Mouse (Mus musculus) kidney, embryonic 16.5 days (tissue): ENCODE measurements around the gene Pdpn. TPM values are rescaled to one million over a fixed set of nuclear protein-coding genes. Genes with fewer than 3 reads are reported as not detected.

Experiments
- ATAC-seq: fragments of 200-750 bp; cut with Nextera tagmentation; 2 replicates; pipeline ENCODE4 v1.8.0; 2017; ENCODE audit warnings: moderate TSS enrichment; ENCODE audit not compliant: low FRiP score, low TSS enrichment
- H3K27ac ChIP-seq: fragments of 300-500 bp; sonication (generic); 2 replicates; pipeline ENCODE4 v1.5.1; 2014; ENCODE audit warnings: low read length
- H3K27me3 ChIP-seq: fragments of 300-500 bp; sonication (generic); 2 replicates; pipeline ENCODE4 v1.6.1; 2014; ENCODE audit warnings: low read length, control low read depth, mixed read lengths; ENCODE audit not compliant: insufficient read depth
- H3K36me3 ChIP-seq: fragments of 300-500 bp; sonication (generic); 2 replicates; pipeline ENCODE4 v1.6.1; 2014; ENCODE audit warnings: low read length, control low read depth, mixed read lengths; ENCODE audit not compliant: insufficient read depth
- H3K4me1 ChIP-seq: fragments of 300-500 bp; sonication (generic); 2 replicates; pipeline ENCODE4 v1.6.1; 2014; ENCODE audit warnings: low read length, control low read depth, mixed read lengths; ENCODE audit not compliant: insufficient read depth
- H3K4me2 ChIP-seq: fragments of 300-500 bp; sonication (generic); replicated peaks from 2 replicates; pipeline ENCODE4 v1.6.1; 2014; ENCODE audit warnings: low read depth, low read length
- H3K4me3 ChIP-seq: fragments of 300-500 bp; sonication (generic); 2 replicates; pipeline ENCODE4 v1.5.1; 2014; ENCODE audit warnings: mild to moderate bottlenecking, low read length
- H3K9ac ChIP-seq: fragments of 300-500 bp; sonication (generic); replicated peaks from 2 replicates; pipeline ENCODE4 v1.6.1; 2014; ENCODE audit warnings: low read length
- H3K9me3 ChIP-seq: fragments of 300-500 bp; sonication (generic); 2 replicates; pipeline ENCODE4 v1.6.1; 2016; ENCODE audit warnings: low read length, control low read depth
- WGBS: fragments of 180-500 bp; shearing (Covaris S2); extraction: QIAGEN DNeasy Blood & Tissue Kit; methylation state at CpG from one replicate; pipeline ENCODE4 v1.1.7; 2014; 5-methylcytosine and 5-hydroxymethylcytosine counted together
- polyA plus RNA-seq: library from polyadenylated mRNA; unstranded; fragments of >200 nt; fragmentation: Nextera tagmentation; extraction: Ambion mirVana; gene quantifications from 2 replicates; pipeline ENCODE4 v1.2.1, GENCODE M21; 2015

Pdpn gene
- polyA plus RNA-seq, 1 experiment from 2014 or later: 47.5 TPM

DNA sequence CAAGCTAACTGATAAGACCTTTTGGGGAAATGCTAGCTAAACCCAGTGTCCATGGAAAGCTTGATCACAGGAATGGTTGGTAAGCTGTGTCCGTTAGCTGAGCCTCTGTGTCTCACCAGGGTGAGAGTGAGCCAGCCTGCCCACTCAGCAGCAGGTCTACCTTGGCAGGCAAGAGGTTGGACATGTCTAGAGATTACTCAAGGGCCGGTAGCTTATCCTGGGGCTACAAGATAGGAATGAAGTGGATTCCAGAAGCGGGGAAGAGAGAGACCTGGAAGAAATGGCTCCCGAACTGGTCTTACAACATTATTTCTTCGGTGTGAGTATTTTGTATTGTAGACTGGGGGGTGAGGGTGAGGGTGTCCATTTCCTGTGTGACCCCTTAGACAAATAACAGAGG is 1.7 kb upstream of the Pdpn start:
- 19% methylated on average over 5 of the region's 5 CpGs for WGBS
- Histone ChIP-seq H3K4me2 (0 out of 2 replicates have a peak overlapping the region, but pooled peaks have one; percentile 67), H3K27ac (no peak overlapping the region)

DNA sequence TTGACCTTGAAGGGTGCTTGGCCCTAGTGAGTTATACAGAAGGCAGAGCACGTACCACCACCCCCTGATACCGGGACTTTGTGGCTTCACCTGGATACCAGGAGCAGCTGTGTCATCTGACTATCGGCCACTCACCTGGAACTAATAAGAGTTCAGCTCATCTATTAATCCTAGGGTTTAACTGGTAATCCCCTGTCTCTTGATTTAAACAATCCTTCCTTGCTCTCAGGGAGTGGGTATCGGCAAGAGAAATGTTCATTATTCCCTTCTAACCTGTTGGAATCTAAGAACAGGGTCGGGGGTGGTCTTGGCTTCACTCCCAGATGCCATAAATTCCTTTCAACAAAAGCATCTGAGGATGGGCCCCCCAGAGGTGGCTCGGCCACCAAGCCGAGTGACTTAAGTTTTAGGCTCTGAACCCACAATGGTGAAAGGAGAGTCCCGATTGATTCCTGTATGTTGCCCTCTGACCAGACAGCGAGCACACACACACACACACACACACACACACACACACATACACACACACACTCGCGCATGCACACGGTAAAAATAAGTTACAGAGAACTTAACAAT is 837 bp upstream of the Pdpn start:
- Histone ChIP-seq H3K9me3 (no peaks in the 10 kb centered on the region; the same call in 1 of the 2 replicates), H3K9ac (peak overlapping the region; percentile 65), H3K27ac (no peak overlapping the region)

More for the DNA sequence above, 1.7 kb upstream of the Pdpn start:
- Histone ChIP-seq H3K9ac (no peak overlapping the region), H3K4me1 (peaks cover 42% of the 10 kb centered on the region), H3K9me3 (no peaks in the 10 kb centered on the region; the same call in 1 of the 2 replicates), H3K27me3 (no peaks in the 10 kb centered on the region), H3K4me3 (0 out of 2 replicates have a peak overlapping the region, but pooled peaks have one; percentile 0), H3K36me3 (no peaks in the 10 kb centered on the region)
- no peak for ATAC-seq

DNA sequence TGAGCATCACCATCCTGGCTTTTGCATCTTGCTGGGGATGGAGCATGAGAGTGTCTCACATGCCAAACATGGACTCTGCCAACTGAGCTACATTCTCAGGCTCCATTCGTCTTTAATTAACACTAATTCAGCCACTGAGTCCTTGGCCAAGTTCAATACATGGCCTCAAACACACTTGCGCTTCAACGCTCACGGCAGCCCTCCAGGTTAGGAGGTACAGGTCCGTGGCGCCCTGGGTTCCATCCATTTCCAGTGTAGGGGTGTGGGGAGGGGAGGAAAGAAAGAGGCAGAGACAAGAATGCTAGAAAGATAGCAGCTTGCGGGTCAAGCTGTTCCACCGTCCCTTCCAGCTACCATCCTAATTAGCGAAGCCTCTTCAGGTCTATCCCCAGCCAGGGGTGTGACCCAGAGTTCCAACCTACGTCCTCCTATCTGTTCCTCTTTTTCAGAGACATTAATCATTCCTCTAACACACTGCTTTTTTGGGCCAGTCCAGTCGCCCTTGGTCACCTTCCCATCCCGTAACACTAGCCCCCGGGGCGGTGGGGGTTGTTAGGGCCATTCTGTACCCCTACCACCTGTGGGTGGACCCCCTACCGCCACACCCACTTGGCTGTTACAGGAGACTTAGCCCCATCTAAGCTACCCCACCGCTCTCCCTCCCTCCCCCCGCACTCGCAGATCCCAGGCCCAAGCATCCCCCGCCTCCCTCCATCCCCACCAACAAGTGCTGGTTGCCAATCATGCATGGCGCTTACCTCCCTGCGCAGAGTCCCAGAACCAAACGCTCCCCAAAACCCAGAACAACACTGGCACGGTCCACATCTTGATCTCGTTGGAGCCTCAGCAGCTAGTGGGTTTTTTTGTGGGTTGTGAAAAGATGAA is 691 bp downstream of the Pdpn start:
- 5% methylated on average over 24 of the region's 24 CpGs for whole genome bisulfite sequencing
- Histone ChIP-seq H3K9me3 (no peaks in the 10 kb centered on the region), H3K4me3 (peak overlapping the region; percentile 58), H3K27me3 (no peaks in the 10 kb centered on the region), H3K4me2 (peak overlapping the region; percentile 67), H3K36me3 (no peaks in the 10 kb centered on the region), H3K4me1 (peaks cover 61% of the 10 kb centered on the region), H3K9ac (peak overlapping the region; percentile 65), H3K27ac (peak overlapping the region; percentile 72)
- ATAC-seq: peak; percentile 74

More for the DNA sequence above, 837 bp upstream of the Pdpn start:
- Histone ChIP-seq H3K4me3 (peak overlapping the region; percentile 58), H3K27me3 (no peaks in the 10 kb centered on the region), H3K36me3 (no peaks in the 10 kb centered on the region), H3K4me1 (peaks cover 50% of the 10 kb centered on the region), H3K4me2 (peak overlapping the region; percentile 67)
- 5% methylated on average over 12 of the region's 12 CpGs for WGBS
- no peak for ATAC-seq

DNA sequence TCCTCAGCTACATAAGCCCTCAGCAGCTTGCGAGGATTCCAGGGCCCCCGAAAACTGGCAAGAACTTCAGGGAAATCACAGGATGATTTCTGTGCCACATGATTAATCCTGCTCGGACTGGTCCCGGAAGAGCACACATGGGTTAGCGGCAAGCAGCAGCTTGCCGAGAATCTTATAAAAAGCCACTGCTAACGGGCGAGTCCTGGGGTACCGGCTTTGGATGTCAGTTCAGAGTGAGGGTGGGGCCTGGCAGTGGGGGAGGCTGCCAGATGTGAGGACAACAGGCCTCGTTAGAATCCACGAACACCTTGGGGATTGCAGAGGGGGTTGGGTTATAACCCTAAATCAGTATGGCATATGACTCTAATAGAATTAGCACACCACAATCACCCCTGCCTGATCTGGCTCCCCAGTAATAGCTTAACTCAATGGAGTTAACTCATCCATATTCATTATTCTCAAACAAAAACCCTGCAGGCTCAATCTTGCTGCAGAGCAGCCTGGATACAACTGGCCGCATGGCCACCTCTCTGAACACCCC is 2.3 kb downstream of the Pdpn start:
- H3K9ac ChIP-seq: peak overlapping the region; percentile 53
- no peaks in the 10 kb centered on the region for H3K27me3 ChIP-seq
- H3K4me3 ChIP-seq: peak overlapping the region; percentile 32
- no peaks in the 10 kb centered on the region for H3K36me3 ChIP-seq
- ATAC-seq: no peak
- WGBS: 12% methylated on average over 12 of the region's 12 CpGs
- H3K4me1 ChIP-seq: peaks cover 58% of the 10 kb centered on the region
- H3K4me2 ChIP-seq: peak overlapping the region; percentile 51
- H3K9me3 ChIP-seq: no peaks in the 10 kb centered on the region
- no peak overlapping the region for H3K27ac ChIP-seq

DNA sequence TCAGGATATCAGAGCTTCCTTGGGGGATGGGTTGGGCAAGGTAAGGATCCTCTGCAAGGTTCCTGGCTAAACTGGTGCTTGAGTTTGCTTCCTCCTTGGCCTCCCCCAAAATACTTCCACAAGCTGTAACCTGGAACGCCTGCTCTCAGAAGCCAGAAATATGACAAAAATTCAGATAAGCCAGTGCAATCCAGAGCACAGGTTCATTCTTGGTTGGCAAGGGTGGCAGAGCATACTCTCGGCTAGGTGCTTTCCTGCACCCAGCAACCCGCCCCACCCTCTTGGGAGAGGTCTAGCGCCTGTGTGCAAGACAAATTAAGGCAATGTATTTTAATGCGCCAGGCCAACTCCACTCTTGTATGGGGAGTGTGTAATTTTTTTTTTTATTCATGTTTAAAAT is 3.2 kb downstream of the Pdpn start:
- H3K9ac ChIP-seq: no peak overlapping the region
- H3K27ac ChIP-seq: peak overlapping the region; percentile 67; the same call in 1 of the 2 replicates
- WGBS: 63% methylated on average over 5 of the region's 5 CpGs
- H3K36me3 ChIP-seq: no peaks in the 10 kb centered on the region
- no peaks in the 10 kb centered on the region for H3K9me3 ChIP-seq
- ATAC-seq: no peak
- H3K4me1 ChIP-seq: peaks cover 55% of the 10 kb centered on the region
- no peaks in the 10 kb centered on the region for H3K27me3 ChIP-seq
- no peak overlapping the region for H3K4me3 ChIP-seq
- H3K4me2 ChIP-seq: no peak overlapping the region

DNA sequence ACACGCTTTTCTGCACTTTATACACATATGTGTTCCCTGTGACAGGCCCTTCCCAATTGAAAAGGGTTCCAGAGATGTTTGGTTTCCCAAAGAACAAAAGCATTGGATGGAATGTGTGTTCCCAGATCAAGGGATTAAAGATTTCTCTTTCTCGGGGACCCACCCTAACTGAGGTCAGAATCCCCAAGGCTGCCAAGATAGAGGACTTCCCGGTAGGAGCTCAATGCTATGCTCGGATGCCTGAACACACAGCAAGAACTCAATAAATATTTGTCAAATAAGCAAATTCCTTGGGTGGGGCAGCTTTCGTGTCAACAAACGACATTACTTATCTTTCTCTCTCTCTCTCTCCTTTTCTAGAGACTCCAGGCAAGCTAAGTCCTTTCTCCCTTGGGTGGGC is 5.0 kb downstream of the Pdpn start:
- H3K9me3 ChIP-seq: no peaks in the 10 kb centered on the region
- no peaks in the 10 kb centered on the region for H3K36me3 ChIP-seq
- ATAC-seq: no peak
- no peak overlapping the region for H3K4me2 ChIP-seq
- H3K27me3 ChIP-seq: no peaks in the 10 kb centered on the region
- no peak overlapping the region for H3K4me3 ChIP-seq
- WGBS: 50% methylated on average over 6 of the region's 6 CpGs
- H3K27ac ChIP-seq: peak overlapping the region; percentile 52
- peaks cover 45% of the 10 kb centered on the region for H3K4me1 ChIP-seq
- H3K9ac ChIP-seq: no peak overlapping the region

DNA sequence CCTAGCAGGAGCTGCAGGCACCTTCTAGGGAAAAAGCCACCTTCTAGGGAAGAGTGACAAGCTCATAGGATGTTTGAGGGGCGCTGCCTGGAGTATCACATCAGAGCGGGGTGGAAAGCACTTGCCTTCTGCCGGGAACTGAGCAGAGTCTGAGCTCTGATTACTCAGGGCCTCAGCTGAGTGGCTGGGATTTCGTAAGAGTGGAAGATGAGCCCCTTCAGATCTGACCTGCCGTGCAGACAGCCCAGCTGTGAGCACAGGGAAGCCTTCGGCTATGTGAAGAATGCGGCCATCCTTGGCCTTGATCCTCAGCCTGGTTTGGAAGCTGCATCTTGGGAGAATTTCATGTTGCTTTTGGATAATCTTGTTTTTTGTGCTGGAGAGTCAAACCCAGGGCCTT is 10.5 kb downstream of the Pdpn start:
- ATAC-seq: peak; percentile 47; the same call in 1 of the 2 replicates
- peak overlapping the region; percentile 51; the same call in 1 of the 2 replicates for H3K27ac ChIP-seq

DNA sequence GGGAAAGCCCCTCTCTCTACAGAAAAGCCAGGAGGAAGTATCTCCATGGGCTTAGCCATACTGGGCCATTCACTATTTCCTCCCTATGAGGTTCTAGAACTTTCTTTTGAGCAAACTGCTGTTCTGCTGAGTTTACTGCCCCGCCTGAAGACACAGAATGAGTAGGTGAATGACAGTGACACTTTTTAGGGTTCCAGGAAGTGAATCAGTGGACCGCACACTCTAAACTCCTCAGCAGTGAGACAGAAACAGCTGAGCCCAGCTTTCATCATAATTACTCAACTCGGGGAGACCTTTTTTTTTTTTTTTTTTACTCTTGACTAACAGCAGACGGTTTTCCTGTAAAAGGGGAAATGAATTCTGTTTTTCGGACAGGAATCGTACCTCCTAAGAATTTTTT is 10.9 kb downstream of the Pdpn start:
- Histone ChIP-seq H3K9ac (no peak overlapping the region), H3K4me2 (no peak overlapping the region), H3K4me3 (no peak overlapping the region), H3K27me3 (no peaks in the 10 kb centered on the region), H3K9me3 (no peaks in the 10 kb centered on the region), H3K4me1 (peaks cover 34% of the 10 kb centered on the region), H3K36me3 (no peaks in the 10 kb centered on the region), H3K27ac (peak overlapping the region; percentile 51; the same call in 1 of the 2 replicates)
- 40% methylated on average over 6 of the region's 6 CpGs for WGBS
- ATAC-seq: no peak

More for the DNA sequence above, 10.5 kb downstream of the Pdpn start:
- no peaks in the 10 kb centered on the region for H3K27me3 ChIP-seq
- H3K4me1 ChIP-seq: peaks cover 34% of the 10 kb centered on the region
- H3K9ac ChIP-seq: no peak overlapping the region
- WGBS: 23% methylated on average over 7 of the region's 7 CpGs
- H3K36me3 ChIP-seq: no peaks in the 10 kb centered on the region
- H3K9me3 ChIP-seq: no peaks in the 10 kb centered on the region
- no peak overlapping the region for H3K4me2 ChIP-seq
- no peak overlapping the region for H3K4me3 ChIP-seq

DNA sequence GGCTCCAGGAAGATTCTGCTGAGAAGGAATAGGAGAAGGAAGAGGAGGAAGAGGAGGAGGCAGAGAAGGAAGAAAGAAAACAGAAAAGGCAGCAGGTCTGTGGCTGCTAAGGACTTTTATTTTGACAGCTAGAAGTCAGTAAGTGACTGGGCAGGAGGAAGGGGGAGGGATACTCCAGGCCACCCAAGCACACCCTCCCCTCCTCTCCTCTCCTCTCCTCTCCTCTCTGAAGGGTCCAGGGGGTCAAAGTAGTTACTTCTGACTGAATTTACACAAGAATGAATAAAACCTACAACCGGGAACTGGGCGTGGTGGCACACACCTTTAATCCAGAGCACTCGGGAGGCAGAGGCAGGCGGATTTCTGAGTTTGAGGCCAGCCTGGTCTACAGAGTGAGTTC is 12.3 kb downstream of the Pdpn start:
- Histone ChIP-seq H3K27me3 (no peaks in the 10 kb centered on the region), H3K9me3 (no peaks in the 10 kb centered on the region), H3K4me1 (peaks cover 34% of the 10 kb centered on the region), H3K36me3 (no peaks in the 10 kb centered on the region), H3K27ac (no peak overlapping the region), H3K4me2 (no peak overlapping the region), H3K9ac (no peak overlapping the region), H3K4me3 (no peak overlapping the region)
- peak; percentile 72 for ATAC-seq
- 34% methylated on average over 4 of the region's 4 CpGs for WGBS
